Mouse (Mus musculus): ENCODE data around the gene Prkg1. TPM values are rescaled to one million over a fixed set of nuclear protein-coding genes. Genes with fewer than 3 reads are reported as not detected.

Gene Prkg1
- total and polyA plus RNA-seq, 3 experiments: not detected

GRCm38 (mm10) chr19:31170985-31171384 lies 593.8 kb downstream of the Prkg1 start:
- DNase-seq (ENCODE audit: low read depth, low spot score): no peak
- Histone ChIP-seq H3K9me3 (replicated peaks; ENCODE audit: insufficient read depth, low read length) (no peaks in the 10 kb centered on the region), H3K27me3 (ENCODE audit: control insufficient read depth in 1 of 2, insufficient read depth in 2 of 2, low read length in 2 of 2) (no peaks in the 10 kb centered on the region), H3K79me2 (ENCODE audit: control insufficient read depth, insufficient read depth, low read length, poor library complexity) (no peaks in the 10 kb centered on the region), H3K36me3 (ENCODE audit: control insufficient read depth in 1 of 2, insufficient read depth in 2 of 2, low read length in 2 of 2) (no peaks in the 10 kb centered on the region), H3K4me3 (ENCODE audit: control insufficient read depth in 1 of 2, insufficient read depth in 1 of 2, low read depth in 2 of 2, low read length in 2 of 2) (no peak overlapping the region), H3K27ac (ENCODE audit: control insufficient read depth, low read depth, low read length) (no peak overlapping the region), H3K9ac (ENCODE audit: control insufficient read depth, low read depth, low read length, poor library complexity, severe bottlenecking) (no peak overlapping the region), H3K4me1 (ENCODE audit: control insufficient read depth in 1 of 2, insufficient read depth in 2 of 2, low read length in 2 of 2) (no peaks in the 10 kb centered on the region)
- TF ChIP-seq MAZ (IDR thresholded peaks at IDR 0.05; ENCODE audit: low read depth, low read length) (no peak), CHD1 (IDR thresholded peaks at IDR 0.05; ENCODE audit: low read depth, low read length) (no peak), ZNF384 (IDR thresholded peaks at IDR 0.05; ENCODE audit: low read depth, low read length) (no peak), MEF2A (IDR thresholded peaks at IDR 0.05; ENCODE audit: extremely low read depth, insufficient replicate concordance, low read depth, low read length, poor library complexity, severe bottlenecking) (no peak), JUND (IDR thresholded peaks at IDR 0.05; ENCODE audit: low read depth, low read length) (no peak), TBP (IDR thresholded peaks at IDR 0.05; ENCODE audit: low read depth, low read length) (no peak)

- H3K27me3 ChIP-seq (ENCODE audit: control insufficient read depth in 1 of 2, insufficient read depth in 2 of 2, low read length in 2 of 2): no peaks in the 10 kb centered on the region; a peak in 1 of 4 replicates
- H3K4me1 ChIP-seq (ENCODE audit: control insufficient read depth in 1 of 2, insufficient read depth in 2 of 2, low read length in 2 of 2): no peaks in the 10 kb centered on the region
- no peak overlapping the region for H3K27ac ChIP-seq (ENCODE audit: control insufficient read depth, low read depth, low read length)
- no peak for TF ChIP-seq ZKSCAN1 (IDR thresholded peaks at IDR 0.05; ENCODE audit: low read depth, low read length)
- TF ChIP-seq POLR2AphosphoS2 (IDR thresholded peaks at IDR 0.05; ENCODE audit: low read length): no peak
- no peak for TF ChIP-seq HCFC1 (IDR thresholded peaks at IDR 0.05; ENCODE audit: low read depth, low read length)
- no peak for TF ChIP-seq SMC3 (IDR thresholded peaks at IDR 0.05; ENCODE audit: low read depth, low read length)
- no peak for TF ChIP-seq POLR2A (IDR thresholded peaks at IDR 0.05; ENCODE audit: control insufficient read depth in 1 of 2, insufficient read depth in 1 of 2, low read depth in 1 of 2, low read length in 2 of 2, poor library complexity in 1 of 2)
- H3K79me2 ChIP-seq (ENCODE audit: control insufficient read depth, insufficient read depth, low read length, poor library complexity): no peaks in the 10 kb centered on the region
- no peak overlapping the region for H3K4me3 ChIP-seq (ENCODE audit: control insufficient read depth in 1 of 2, insufficient read depth in 1 of 2, low read depth in 2 of 2, low read length in 2 of 2)
- no peaks in the 10 kb centered on the region for H3K36me3 ChIP-seq (ENCODE audit: control insufficient read depth in 1 of 2, insufficient read depth in 2 of 2, low read length in 2 of 2)
- no peak overlapping the region for H3K9ac ChIP-seq (ENCODE audit: control insufficient read depth, low read depth, low read length, poor library complexity, severe bottlenecking)
- H3K9me3 ChIP-seq (replicated peaks; ENCODE audit: insufficient read depth, low read length): no peaks in the 10 kb centered on the region
- no peak for DNase-seq (ENCODE audit: low read depth, low spot score)
Observed at GRCm38 (mm10) chr19:31158944-31159460, 605.8 kb downstream of the Prkg1 start.

GRCm38 (mm10) chr19:31153399-31153798 lies 611.4 kb downstream of the Prkg1 start:
- no peak overlapping the region for H3K9ac ChIP-seq (ENCODE audit: control insufficient read depth, low read depth, low read length, poor library complexity, severe bottlenecking)
- H3K79me2 ChIP-seq (ENCODE audit: control insufficient read depth, insufficient read depth, low read length, poor library complexity): no peaks in the 10 kb centered on the region
- H3K9me3 ChIP-seq (replicated peaks; ENCODE audit: insufficient read depth, low read length): no peaks in the 10 kb centered on the region
- H3K27me3 ChIP-seq (ENCODE audit: control insufficient read depth in 1 of 2, insufficient read depth in 2 of 2, low read length in 2 of 2): no peaks in the 10 kb centered on the region
- no peak for DNase-seq (ENCODE audit: low read depth, low spot score)
- TF ChIP-seq POLR2AphosphoS5 (IDR thresholded peaks at IDR 0.05; ENCODE audit: borderline replicate concordance, low read depth, low read length) (no peak), JUND (IDR thresholded peaks at IDR 0.05; ENCODE audit: low read depth, low read length) (no peak)
- no peaks in the 10 kb centered on the region for H3K4me1 ChIP-seq (ENCODE audit: control insufficient read depth in 1 of 2, insufficient read depth in 2 of 2, low read length in 2 of 2)
- H3K4me3 ChIP-seq (ENCODE audit: control insufficient read depth in 1 of 2, insufficient read depth in 1 of 2, low read depth in 2 of 2, low read length in 2 of 2): no peak overlapping the region
- no peaks in the 10 kb centered on the region for H3K36me3 ChIP-seq (ENCODE audit: control insufficient read depth in 1 of 2, insufficient read depth in 2 of 2, low read length in 2 of 2)
- H3K27ac ChIP-seq (ENCODE audit: control insufficient read depth, low read depth, low read length): no peak overlapping the region

All from MEL (cell line).